Mouse (Mus musculus) CD4-positive, CD25-positive, alpha-beta regulatory T cell, adult 4 months (primary cell): ENCODE results near the gene Mtmr11. TPM values are rescaled to one million over a fixed set of nuclear protein-coding genes. Genes with fewer than 3 reads are reported as not detected.
"Not testable (repeated sequence)": the region's sequence is repeated elsewhere in the genome, so short reads cannot be mapped to it uniquely, and the experiment has no call there.

ENCODE experiments used
- ATAC-seq: one replicate; pipeline ENCODE4 v1.8.0; 2017
- polyA plus RNA-seq, 2 experiments: library from polyadenylated mRNA; unstranded; fragments of 100-300 nt; shearing (Covaris generic); gene quantifications; one replicate each; pipeline ENCODE4 v1.2.1; 2017

Mtmr11 gene
- polyA plus RNA-seq, 2 experiments from 2014 or later = 2.3 to 2.4 TPM

- peak; percentile 9 for ATAC-seq
Measured at GRCm38 (mm10) chr3:96219191-96219641, 57.4 kb downstream of the Mtmr11 start.

GRCm38 (mm10) chr3:96219661-96220130 lies 57.9 kb downstream of the Mtmr11 start, which contains the start of the genes Bola1 and Hist2h2ab:
Gene Bola1 (minus strand): TSS chr3:96219709.
Gene Hist2h2ab (plus strand): TSS chr3:96219865.
- peak; percentile 71 for ATAC-seq

GRCm38 (mm10) chr3:96220131-96220764 lies 58.4 kb downstream of the Mtmr11 start:
- ATAC-seq = not testable (repeated sequence)

- peak; percentile 75 for ATAC-seq
Measured at GRCm38 (mm10) chr3:96220765-96221639, 59.2 kb downstream of the Mtmr11 start, which contains the start of the genes Hist2h2ac and Hist2h2be. Gene Hist2h2ac (minus strand): TSS chr3:96220880. Gene Hist2h2be (plus strand): TSS chr3:96221119.

Other genes starting within 250 kb of the Mtmr11 start
- 100 to 1,000 TPM; 162 to 241 TPM for gene Anp32e, start 232.8 kb upstream of the Mtmr11 start, polyA plus RNA-seq
- gene Plekho1, start 166.0 kb upstream of the Mtmr11 start, polyA plus RNA-seq = 10 to 100 TPM in 1 of 2 experiments, 1 to 10 TPM in 1; 9.8 to 10.1 TPM
- gene Vps45, start 103.5 kb upstream of the Mtmr11 start, polyA plus RNA-seq = 10 to 100 TPM; 22.2 to 24.3 TPM
- 10 to 100 TPM in 1 of 2 experiments, 1 to 10 TPM in 1; 9.1 to 13.3 TPM for gene Otud7b, start 57.5 kb upstream of the Mtmr11 start, polyA plus RNA-seq
- gene Sf3b4, start 10.3 kb downstream of the Mtmr11 start, polyA plus RNA-seq = 10 to 100 TPM; 53.4 to 58.5 TPM
- gene Sv2a, start 19.1 kb downstream of the Mtmr11 start, polyA plus RNA-seq = 1 to 10 TPM in 1 of 2 experiments, under 1 TPM in 1; 0.80 to 2.0 TPM
- gene Bola1, start 57.7 kb downstream of the Mtmr11 start, polyA plus RNA-seq = 10 to 100 TPM; 30.5 to 33.8 TPM
- not detected for gene Hist2h2ab, start 57.9 kb downstream of the Mtmr11 start, polyA plus RNA-seq
- 1 to 10 TPM; 5.5 to 5.8 TPM for gene Hist2h2ac, start 58.9 kb downstream of the Mtmr11 start, polyA plus RNA-seq
- 1 to 10 TPM; 1.6 to 2.6 TPM for gene Hist2h2be, start 59.1 kb downstream of the Mtmr11 start, polyA plus RNA-seq
- gene Hist2h3c2, start 77.1 kb downstream of the Mtmr11 start, polyA plus RNA-seq = not detected
- 10 to 100 TPM; 32.4 to 55.4 TPM for gene Hist2h2aa2, start 78.3 kb downstream of the Mtmr11 start, polyA plus RNA-seq
- gene Hist2h2aa1, start 83.5 kb downstream of the Mtmr11 start, polyA plus RNA-seq = 10 to 100 TPM in 1 of 2 experiments, not detected in 1; 21.7 TPM
- gene Hist2h3c1, start 84.7 kb downstream of the Mtmr11 start, polyA plus RNA-seq = not detected
- gene Hist2h4, start 101.3 kb downstream of the Mtmr11 start, polyA plus RNA-seq = 1 to 10 TPM; 7.0 to 7.1 TPM
- gene Hist2h3b, start 106.7 kb downstream of the Mtmr11 start, polyA plus RNA-seq = 1 to 10 TPM; 7.4 to 9.9 TPM
- gene Hist2h2bb, start 107.7 kb downstream of the Mtmr11 start, polyA plus RNA-seq = 1 to 10 TPM; 6.3 to 8.4 TPM
- under 1 TPM in 1 of 2 experiments, not detected in 1; 0.46 TPM for gene Fcgr1, start 132.0 kb downstream of the Mtmr11 start, polyA plus RNA-seq